Mouse (Mus musculus) liver, embryonic 11.5 days (tissue): Measurements from ENCODE around the gene Plxnd1. TPM values are rescaled to one million over a fixed set of nuclear protein-coding genes. Genes with fewer than 3 reads are reported as not detected.

Source experiments
- ATAC-seq: fragments of 200-750 bp; cut with Nextera tagmentation; replicated peaks from 2 replicates; pipeline ENCODE4 v1.8.0; 2017; ENCODE audit warnings: moderate number of reproducible peaks, mild to moderate bottlenecking, moderate TSS enrichment, moderate library complexity; ENCODE audit not compliant: low FRiP score
- DNase-seq: peaks from one replicate; pipeline ENCODE4 v3.0.0-alpha.2; 2017; ENCODE audit warnings: low spot score
- H3K27ac ChIP-seq: fragments of 300-500 bp; sonication (generic); 2 replicates; pipeline ENCODE4 v1.5.1; 2014; ENCODE audit warnings: mild to moderate bottlenecking, low read depth, low read length, control low read depth
- H3K27me3 ChIP-seq: fragments of 300-500 bp; sonication (generic); replicated peaks from 2 replicates; pipeline ENCODE4 v1.6.1; 2014; ENCODE audit warnings: low read length, mixed read lengths; ENCODE audit not compliant: control insufficient read depth, insufficient read depth
- H3K36me3 ChIP-seq: fragments of 300-500 bp; sonication (generic); 2 replicates; pipeline ENCODE4 v1.6.1; 2014; ENCODE audit warnings: mild to moderate bottlenecking, low read length, moderate library complexity, mixed read lengths; ENCODE audit not compliant: control insufficient read depth, insufficient read depth
- H3K4me1 ChIP-seq: fragments of 300-500 bp; sonication (generic); replicated peaks from 2 replicates; pipeline ENCODE4 v1.6.1; 2014; ENCODE audit warnings: low read length, mixed read lengths; ENCODE audit not compliant: control insufficient read depth, insufficient read depth
- H3K4me2 ChIP-seq: fragments of 300-500 bp; sonication (generic); 2 replicates; pipeline ENCODE4 v1.6.1; 2014; ENCODE audit warnings: mild to moderate bottlenecking, control low read depth, moderate library complexity
- H3K4me3 ChIP-seq: fragments of 300-500 bp; sonication (generic); 2 replicates; pipeline ENCODE4 v1.5.1; 2014; ENCODE audit warnings: low read depth, low read length, control low read depth
- H3K9ac ChIP-seq: fragments of 300-500 bp; sonication (generic); 2 replicates; pipeline ENCODE4 v1.6.1; 2014; ENCODE audit warnings: low read depth, low read length, control low read depth
- H3K9me3 ChIP-seq: fragments of 300-500 bp; sonication (generic); 2 replicates; pipeline ENCODE4 v1.6.1; 2016; ENCODE audit warnings: low read length, inconsistent platforms, mixed read lengths; ENCODE audit not compliant: control insufficient read depth
- WGBS: fragments of 180-500 bp; shearing (Covaris S2); extraction: QIAGEN DNeasy Blood & Tissue Kit; methylation state at CpG from one replicate; pipeline ENCODE4 v1.1.7; 2014; 5-methylcytosine and 5-hydroxymethylcytosine counted together
- polyA plus RNA-seq: library from polyadenylated mRNA; unstranded; fragments of >200 nt; fragmentation: Nextera tagmentation; extraction: Ambion mirVana; gene quantifications from 2 replicates; pipeline ENCODE4 v1.2.1, GENCODE M21; 2014

The Plxnd1 gene
- polyA plus RNA-seq, 1 experiment from 2014 or later = 27.8 TPM

GRCm38 (mm10) chr6:115924829-115925228 lies 70.0 kb downstream of the Plxnd1 start:
- 53% methylated on average over 6 of the region's 6 CpGs for WGBS
- H3K9ac ChIP-seq = no peak overlapping the region
- H3K4me2 ChIP-seq = no peak overlapping the region
- H3K9me3 ChIP-seq = no peaks in the 10 kb centered on the region
- H3K4me1 ChIP-seq = no peaks in the 10 kb centered on the region; the same call in none of the 2 replicates
- H3K4me3 ChIP-seq = no peak overlapping the region
- ATAC-seq = no peak
- no peak overlapping the region for H3K27ac ChIP-seq
- H3K27me3 ChIP-seq = no peaks in the 10 kb centered on the region
- H3K36me3 ChIP-seq = no peaks in the 10 kb centered on the region
- no peak for DNase-seq

- Histone ChIP-seq H3K9me3 (no peaks in the 10 kb centered on the region), H3K4me3 (no peak overlapping the region), H3K4me2 (no peak overlapping the region), H3K27me3 (no peaks in the 10 kb centered on the region), H3K27ac (no peak overlapping the region), H3K9ac (no peak overlapping the region), H3K4me1 (peaks cover 10% of the 10 kb centered on the region; the same call in 1 of the 2 replicates), H3K36me3 (no peaks in the 10 kb centered on the region)
- no peak for DNase-seq
- 87% methylated on average over 5 of the region's 5 CpGs for whole genome bisulfite sequencing
- ATAC-seq = no peak
These were observed 74.9 kb downstream of the Plxnd1 start for GRCm38 (mm10) chr6:115919876-115920275.

- no peak for DNase-seq
- Histone ChIP-seq H3K27ac (no peak overlapping the region), H3K27me3 (no peaks in the 10 kb centered on the region), H3K9ac (no peak overlapping the region), H3K36me3 (no peaks in the 10 kb centered on the region), H3K9me3 (no peaks in the 10 kb centered on the region), H3K4me2 (no peak overlapping the region), H3K4me3 (no peak overlapping the region), H3K4me1 (peaks cover 10% of the 10 kb centered on the region; the same call in 1 of the 2 replicates)
- WGBS = 65% methylated on average over 1 of the region's 1 CpGs
- ATAC-seq = peak; percentile 61; the same call in 1 of the 2 replicates
These were observed 76.2 kb downstream of the Plxnd1 start for GRCm38 (mm10) chr6:115918615-115919014.

- no peak overlapping the region for H3K27ac ChIP-seq
- 73% methylated on average over 5 of the region's 5 CpGs for WGBS
- DNase-seq (no peak), ATAC-seq (no peak)
- H3K4me1 ChIP-seq = peaks cover 10% of the 10 kb centered on the region; the same call in 1 of the 2 replicates
- H3K27me3 ChIP-seq = no peaks in the 10 kb centered on the region
- no peak overlapping the region for H3K4me3 ChIP-seq
- H3K4me2 ChIP-seq = no peak overlapping the region
- no peaks in the 10 kb centered on the region for H3K36me3 ChIP-seq
- no peak overlapping the region for H3K9ac ChIP-seq
- no peaks in the 10 kb centered on the region for H3K9me3 ChIP-seq
These were observed 78.2 kb downstream of the Plxnd1 start for GRCm38 (mm10) chr6:115916611-115917010.

GRCm38 (mm10) chr6:115915601-115916445 lies 79.0 kb downstream of the Plxnd1 start:
- no peak overlapping the region for H3K4me3 ChIP-seq
- no peak overlapping the region for H3K9ac ChIP-seq
- no peaks in the 10 kb centered on the region for H3K36me3 ChIP-seq
- DNase-seq (no peak), ATAC-seq (no peak)
- no peaks in the 10 kb centered on the region for H3K27me3 ChIP-seq
- no peak overlapping the region for H3K27ac ChIP-seq
- 63% methylated on average over 17 of the region's 17 CpGs for WGBS
- no peak overlapping the region for H3K4me2 ChIP-seq
- no peaks in the 10 kb centered on the region for H3K9me3 ChIP-seq
- peaks cover 12% of the 10 kb centered on the region; the same call in 1 of the 2 replicates for H3K4me1 ChIP-seq

- WGBS = 89% methylated on average over 15 of the region's 15 CpGs
- Histone ChIP-seq H3K27me3 (no peaks in the 10 kb centered on the region), H3K36me3 (no peaks in the 10 kb centered on the region), H3K4me1 (peaks cover 20% of the 10 kb centered on the region; the same call in 1 of the 2 replicates), H3K4me2 (no peak overlapping the region), H3K27ac (no peak overlapping the region), H3K4me3 (no peak overlapping the region), H3K9ac (no peak overlapping the region), H3K9me3 (no peaks in the 10 kb centered on the region)
- ATAC-seq (no peak), DNase-seq (no peak)
These were observed 80.1 kb downstream of the Plxnd1 start for GRCm38 (mm10) chr6:115914511-115915202.

- Histone ChIP-seq H3K4me3 (no peak overlapping the region), H3K9ac (no peak overlapping the region), H3K4me2 (no peak overlapping the region), H3K27me3 (no peaks in the 10 kb centered on the region), H3K4me1 (peaks cover 30% of the 10 kb centered on the region), H3K36me3 (no peaks in the 10 kb centered on the region), H3K9me3 (no peaks in the 10 kb centered on the region), H3K27ac (no peak overlapping the region)
- no peak for DNase-seq
- WGBS = 80% methylated on average over 10 of the region's 10 CpGs
- ATAC-seq = no peak
These were observed 81.3 kb downstream of the Plxnd1 start for GRCm38 (mm10) chr6:115913482-115913881.

GRCm38 (mm10) chr6:115911763-115912162 lies 83.0 kb downstream of the Plxnd1 start:
- ATAC-seq (no peak), DNase-seq (no peak)
- WGBS = 75% methylated on average over 6 of the region's 6 CpGs
- Histone ChIP-seq H3K4me3 (no peak overlapping the region), H3K4me2 (no peak overlapping the region), H3K27me3 (no peaks in the 10 kb centered on the region), H3K4me1 (peaks cover 33% of the 10 kb centered on the region), H3K36me3 (no peaks in the 10 kb centered on the region), H3K9me3 (no peaks in the 10 kb centered on the region), H3K9ac (no peak overlapping the region), H3K27ac (no peak overlapping the region)
